Mouse (Mus musculus) liver, embryonic 12.5 days (tissue): ENCODE data around the gene Capn1. TPM values are rescaled to one million over a fixed set of nuclear protein-coding genes. Genes with fewer than 3 reads are reported as not detected.
A peak's percentile ranks its signal among the peaks of the same experiment; 100 is the strongest.

Experiments
- ATAC-seq: fragments of 200-750 bp; cut with Nextera tagmentation; 2 replicates; pipeline ENCODE4 v1.8.0; 2017; ENCODE audit warnings: moderate number of reproducible peaks, mild to moderate bottlenecking, moderate library complexity
- H3K27ac ChIP-seq: fragments of 300-500 bp; sonication (generic); 2 replicates; pipeline ENCODE4 v1.5.1; 2016; ENCODE audit warnings: mild to moderate bottlenecking
- H3K27me3 ChIP-seq: fragments of 300-500 bp; sonication (generic); replicated peaks from 2 replicates; pipeline ENCODE4 v1.6.1; 2016; ENCODE audit warnings: mild to moderate bottlenecking, moderate library complexity
- H3K36me3 ChIP-seq: fragments of 300-500 bp; sonication (generic); 2 replicates; pipeline ENCODE4 v1.6.1; 2016; ENCODE audit warnings: mild to moderate bottlenecking, moderate library complexity
- H3K4me1 ChIP-seq: fragments of 300-500 bp; sonication (generic); 2 replicates; pipeline ENCODE4 v1.6.1; 2016
- H3K4me2 ChIP-seq: fragments of 300-500 bp; sonication (generic); 2 replicates; pipeline ENCODE4 v1.6.1; 2016; ENCODE audit warnings: mild to moderate bottlenecking, moderate library complexity
- H3K4me3 ChIP-seq: fragments of 300-500 bp; sonication (generic); 2 replicates; pipeline ENCODE4 v1.5.1; 2016; ENCODE audit warnings: mild to moderate bottlenecking, moderate library complexity
- H3K9ac ChIP-seq: fragments of 300-500 bp; sonication (generic); 2 replicates; pipeline ENCODE4 v1.6.1; 2016; ENCODE audit warnings: mild to moderate bottlenecking, moderate library complexity
- H3K9me3 ChIP-seq: fragments of 300-500 bp; sonication (generic); replicated peaks from 2 replicates; pipeline ENCODE4 v1.6.1; 2016; ENCODE audit warnings: mild to moderate bottlenecking, moderate library complexity
- WGBS: fragments of 180-500 bp; shearing (Covaris S2); methylation state at CpG from one replicate; pipeline ENCODE4 v1.1.7; 2016; ENCODE audit not compliant: insufficient replicate concordance; 5-methylcytosine and 5-hydroxymethylcytosine counted together
- polyA plus RNA-seq: library from polyadenylated mRNA; unstranded; fragments of >200 nt; fragmentation: Nextera tagmentation; extraction: Ambion mirVana; gene quantifications from 2 replicates; pipeline ENCODE4 v1.2.1, GENCODE M21; 2016

The Capn1 gene
- polyA plus RNA-seq, 1 experiment from 2014 or later = 37.7 TPM

- Histone ChIP-seq H3K27me3 (no peaks in the 10 kb centered on the region), H3K4me2 (no peak overlapping the region), H3K4me1 (peaks cover 15% of the 10 kb centered on the region), H3K9me3 (no peaks in the 10 kb centered on the region), H3K4me3 (no peak overlapping the region), H3K27ac (no peak overlapping the region), H3K9ac (no peak overlapping the region), H3K36me3 (peaks cover 88% of the 10 kb centered on the region)
- ATAC-seq = no peak
- WGBS = 85% methylated on average over 13 of the region's 13 CpGs
Measured at GRCm38 (mm10) chr19:6007013-6007412, 8.7 kb downstream of the Capn1 start.

- ATAC-seq = no peak
- H3K36me3 ChIP-seq = peaks cover 85% of the 10 kb centered on the region
- 80% methylated on average over 11 of the region's 11 CpGs for WGBS
Measured at GRCm38 (mm10) chr19:6005541-6005940, 10.2 kb downstream of the Capn1 start.

DNA sequence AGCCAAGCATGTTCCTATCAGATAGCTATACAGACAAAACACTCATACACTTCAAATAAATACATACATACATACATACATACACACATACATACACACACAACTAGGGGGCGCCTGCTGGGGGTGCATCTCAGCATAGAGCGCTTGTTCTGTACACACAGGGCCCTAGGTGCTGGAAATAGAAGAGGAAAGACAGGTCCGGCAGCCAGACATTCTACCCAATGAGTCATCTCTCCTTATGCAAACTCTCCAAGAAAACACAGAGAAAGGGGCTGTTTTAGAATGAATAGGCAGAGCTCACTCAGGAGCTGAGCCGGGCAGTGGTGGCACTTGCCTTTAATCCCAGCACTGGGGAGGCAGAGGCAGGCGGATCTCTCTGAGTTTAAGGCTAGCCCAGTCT is 15.7 kb downstream of the Capn1 start:
- peaks cover 85% of the 10 kb centered on the region for H3K36me3 ChIP-seq
- no peak for ATAC-seq
- no peaks in the 10 kb centered on the region for H3K27me3 ChIP-seq
- H3K9me3 ChIP-seq = no peaks in the 10 kb centered on the region
- H3K4me1 ChIP-seq = no peaks in the 10 kb centered on the region; the same call in 1 of the 2 replicates
- 81% methylated on average over 5 of the region's 5 CpGs for WGBS
- H3K4me2 ChIP-seq = no peak overlapping the region
- H3K27ac ChIP-seq = no peak overlapping the region
- no peak overlapping the region for H3K4me3 ChIP-seq
- no peak overlapping the region for H3K9ac ChIP-seq

More at GRCm38 (mm10) chr19:6005541-6005940, 10.2 kb downstream of the Capn1 start:
- no peaks in the 10 kb centered on the region for H3K27me3 ChIP-seq
- H3K4me2 ChIP-seq = no peak overlapping the region
- H3K27ac ChIP-seq = no peak overlapping the region
- H3K4me1 ChIP-seq = peaks cover under 1% of the 10 kb centered on the region; the same call in 1 of the 2 replicates
- H3K9ac ChIP-seq = no peak overlapping the region
- no peaks in the 10 kb centered on the region for H3K9me3 ChIP-seq
- no peak overlapping the region for H3K4me3 ChIP-seq

DNA sequence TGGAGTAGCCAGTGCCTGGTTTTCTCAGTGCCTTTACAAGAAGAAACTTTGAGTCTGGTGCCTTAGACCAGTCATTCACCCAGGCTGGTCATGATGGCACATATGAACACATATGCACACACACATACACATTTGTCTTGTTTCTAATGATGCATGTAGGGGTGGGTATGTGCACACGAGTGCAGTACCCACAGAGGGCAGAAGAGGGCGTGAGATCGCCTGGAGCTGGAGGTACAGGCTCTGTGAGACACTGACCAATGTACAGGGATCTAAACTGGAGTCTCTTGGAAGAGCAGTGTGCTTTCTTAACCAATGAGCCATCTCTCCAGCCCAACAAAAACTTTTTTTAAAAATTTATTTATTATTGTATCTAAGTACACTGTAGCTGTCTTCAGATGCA is 17.5 kb downstream of the Capn1 start:
- Histone ChIP-seq H3K9ac (no peak overlapping the region), H3K4me1 (no peaks in the 10 kb centered on the region), H3K9me3 (no peaks in the 10 kb centered on the region), H3K4me2 (no peak overlapping the region), H3K27me3 (no peaks in the 10 kb centered on the region), H3K27ac (no peak overlapping the region), H3K4me3 (no peak overlapping the region), H3K36me3 (peaks cover 90% of the 10 kb centered on the region)
- ATAC-seq = no peak
- WGBS = 80% methylated on average over 3 of the region's 3 CpGs

DNA sequence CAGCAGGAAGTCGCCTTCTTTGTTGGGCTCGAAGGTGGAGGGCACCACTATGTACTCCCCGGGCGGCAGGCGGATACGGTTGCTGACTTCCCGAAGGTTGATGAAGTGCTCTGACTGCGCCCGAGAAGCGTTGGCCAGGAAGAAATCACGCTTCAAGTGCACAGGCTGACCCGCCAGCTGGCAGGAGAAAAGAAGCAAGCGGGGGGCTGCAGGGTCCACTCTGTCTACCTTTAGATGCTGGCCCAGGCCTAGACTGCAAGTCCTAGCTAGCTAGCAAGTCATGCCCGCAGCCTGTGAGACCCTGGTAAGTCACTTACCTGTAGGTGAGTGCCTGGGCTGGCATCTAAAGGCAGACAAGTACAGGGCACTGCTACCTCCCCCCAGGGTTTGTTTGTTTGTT is 21.0 kb downstream of the Capn1 start:
- H3K4me2 ChIP-seq = no peak overlapping the region
- no peaks in the 10 kb centered on the region for H3K9me3 ChIP-seq
- peaks cover 94% of the 10 kb centered on the region for H3K36me3 ChIP-seq
- H3K4me3 ChIP-seq = no peak overlapping the region
- peaks cover 6% of the 10 kb centered on the region for H3K4me1 ChIP-seq
- H3K27ac ChIP-seq = no peak overlapping the region
- H3K9ac ChIP-seq = no peak overlapping the region
- 86% methylated on average over 14 of the region's 14 CpGs for WGBS
- ATAC-seq = no peak
- no peaks in the 10 kb centered on the region for H3K27me3 ChIP-seq

GRCm38 (mm10) chr19:5992012-5992411 is 23.7 kb downstream of the Capn1 start:
- Histone ChIP-seq H3K9ac (no peak overlapping the region), H3K4me2 (no peak overlapping the region), H3K9me3 (no peaks in the 10 kb centered on the region), H3K4me1 (peaks cover 25% of the 10 kb centered on the region), H3K36me3 (peaks cover 84% of the 10 kb centered on the region), H3K4me3 (no peak overlapping the region), H3K27me3 (no peaks in the 10 kb centered on the region), H3K27ac (peak overlapping the region; percentile 42; the same call in 1 of the 2 replicates)
- WGBS = 67% methylated on average over 7 of the region's 7 CpGs
- ATAC-seq = no peak

GRCm38 (mm10) chr19:5991467-5991866 is 24.2 kb downstream of the Capn1 start:
- Histone ChIP-seq H3K36me3 (peaks cover 78% of the 10 kb centered on the region), H3K27me3 (no peaks in the 10 kb centered on the region), H3K4me1 (peaks cover 25% of the 10 kb centered on the region), H3K9ac (no peak overlapping the region), H3K4me3 (no peak overlapping the region), H3K9me3 (no peaks in the 10 kb centered on the region), H3K4me2 (no peak overlapping the region), H3K27ac (no peak overlapping the region)
- ATAC-seq = no peak
- 71% methylated on average over 7 of the region's 7 CpGs for WGBS

- no peak overlapping the region for H3K27ac ChIP-seq
- ATAC-seq = no peak
- H3K9ac ChIP-seq = no peak overlapping the region
- no peak overlapping the region for H3K4me2 ChIP-seq
- H3K4me1 ChIP-seq = peaks cover 25% of the 10 kb centered on the region
- no peaks in the 10 kb centered on the region for H3K9me3 ChIP-seq
- H3K4me3 ChIP-seq = no peak overlapping the region
- H3K36me3 ChIP-seq = peaks cover 74% of the 10 kb centered on the region
- 64% methylated on average over 1 of the region's 1 CpGs for WGBS
- no peaks in the 10 kb centered on the region for H3K27me3 ChIP-seq
Measured at GRCm38 (mm10) chr19:5990921-5991320, 24.8 kb downstream of the Capn1 start.

DNA sequence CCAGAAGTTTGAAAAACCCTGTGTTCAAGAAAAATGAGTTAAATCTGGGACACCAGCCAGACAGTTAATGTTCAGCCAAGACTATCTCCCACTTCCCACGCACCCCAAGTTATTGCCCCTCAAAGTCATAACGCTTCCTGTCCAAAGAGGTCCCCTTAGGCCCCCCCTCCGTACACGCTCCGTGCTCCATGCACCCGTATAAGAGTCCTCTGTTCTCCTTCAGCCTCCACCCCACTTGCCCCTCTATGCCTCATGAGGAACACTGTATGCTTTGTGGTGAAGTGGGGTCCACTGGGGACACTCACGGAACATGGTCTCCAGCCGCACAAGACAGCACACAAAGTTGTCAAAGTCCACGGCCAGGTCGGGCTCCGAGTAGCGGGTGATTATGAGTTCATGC is 25.7 kb downstream of the Capn1 start:
- H3K4me1 ChIP-seq = peaks cover 25% of the 10 kb centered on the region
- H3K9ac ChIP-seq = no peak overlapping the region
- H3K9me3 ChIP-seq = no peaks in the 10 kb centered on the region
- H3K27me3 ChIP-seq = no peaks in the 10 kb centered on the region
- H3K36me3 ChIP-seq = peaks cover 68% of the 10 kb centered on the region
- H3K4me3 ChIP-seq = no peak overlapping the region
- peak overlapping the region; percentile 54; the same call in 1 of the 2 replicates for H3K27ac ChIP-seq
- H3K4me2 ChIP-seq = no peak overlapping the region
- 89% methylated on average over 12 of the region's 12 CpGs for WGBS
- no peak for ATAC-seq

DNA sequence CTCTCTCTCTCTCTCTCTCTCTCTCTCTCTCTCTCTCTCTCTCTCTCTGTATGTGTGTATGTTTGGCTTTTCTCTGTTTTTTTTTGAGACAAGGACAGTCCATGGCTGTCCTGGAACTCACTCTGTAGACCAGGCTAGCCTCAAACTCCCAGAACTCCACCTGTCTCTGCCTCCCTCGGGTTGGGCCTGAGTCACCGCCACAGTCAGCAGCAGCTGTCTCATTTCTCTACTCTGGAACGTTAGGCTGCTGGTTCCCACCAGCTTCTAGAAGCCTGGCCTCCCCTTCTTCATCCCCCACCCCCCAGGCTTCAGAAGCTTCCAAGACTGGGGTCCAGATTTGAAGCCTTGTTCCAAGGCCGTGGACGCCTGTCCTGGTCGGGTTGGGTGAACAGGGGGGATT is 26.1 kb downstream of the Capn1 start:
- Histone ChIP-seq H3K27me3 (no peaks in the 10 kb centered on the region), H3K27ac (peak overlapping the region; percentile 54), H3K9ac (0 out of 2 replicates have a peak overlapping the region, but pooled peaks have one; percentile 35), H3K36me3 (peaks cover 64% of the 10 kb centered on the region), H3K4me3 (no peak overlapping the region), H3K4me1 (peaks cover 25% of the 10 kb centered on the region), H3K4me2 (peak overlapping the region; percentile 46; the same call in 1 of the 2 replicates), H3K9me3 (no peaks in the 10 kb centered on the region)
- WGBS = 50% methylated on average over 6 of the region's 6 CpGs
- ATAC-seq = no peak

DNA sequence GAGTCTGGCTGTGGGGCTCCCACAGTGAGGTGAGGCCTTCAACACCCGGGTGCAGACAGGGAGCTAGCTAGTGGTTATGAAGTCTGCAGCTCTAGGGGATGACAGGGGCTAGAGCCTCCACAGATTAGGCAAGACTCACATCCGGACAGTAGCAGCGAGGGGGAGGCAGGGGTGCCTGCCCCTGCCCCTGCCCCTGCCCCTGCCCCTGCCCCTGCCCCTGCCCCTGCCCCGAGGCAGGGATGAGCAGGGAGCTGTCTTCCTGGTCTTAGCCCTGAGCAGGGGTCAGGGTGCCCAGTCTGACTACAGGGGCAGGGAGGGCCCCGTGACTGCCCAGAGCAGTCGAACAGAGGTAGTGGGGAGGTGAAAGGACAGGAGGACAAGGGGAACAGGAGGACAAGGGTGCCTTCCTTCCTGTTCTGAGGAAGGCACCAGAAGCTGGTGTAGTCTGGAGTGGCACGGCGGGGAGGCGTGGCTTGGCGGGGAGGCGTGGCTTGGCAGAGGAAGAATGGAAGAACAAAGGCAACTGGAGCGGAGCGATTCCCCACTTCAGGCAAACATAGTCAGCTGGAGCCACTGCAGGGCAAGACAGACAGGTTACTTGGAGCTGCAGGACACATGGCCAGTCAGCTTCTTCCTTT is 26.8 kb downstream of the Capn1 start:
- Histone ChIP-seq H3K36me3 (peaks cover 57% of the 10 kb centered on the region), H3K9ac (peak overlapping the region; percentile 35), H3K4me2 (peak overlapping the region; percentile 46), H3K9me3 (no peaks in the 10 kb centered on the region), H3K4me3 (0 out of 2 replicates have a peak overlapping the region, but pooled peaks have one; percentile 2), H3K27ac (peak overlapping the region; percentile 76), H3K4me1 (peaks cover 25% of the 10 kb centered on the region), H3K27me3 (no peaks in the 10 kb centered on the region)
- WGBS = 14% methylated on average over 13 of the region's 13 CpGs
- peak; percentile 56 for ATAC-seq

GRCm38 (mm10) chr19:5988027-5988814 is 27.5 kb downstream of the Capn1 start:
- no peak overlapping the region for H3K4me3 ChIP-seq
- peak; percentile 14; the same call in 1 of the 2 replicates for ATAC-seq
- H3K9me3 ChIP-seq = no peaks in the 10 kb centered on the region
- peak overlapping the region; percentile 46; the same call in 1 of the 2 replicates for H3K4me2 ChIP-seq
- peaks cover 50% of the 10 kb centered on the region for H3K36me3 ChIP-seq
- peaks cover 25% of the 10 kb centered on the region for H3K4me1 ChIP-seq
- WGBS = 33% methylated on average over 5 of the region's 5 CpGs
- H3K27ac ChIP-seq = peak overlapping the region; percentile 76
- H3K27me3 ChIP-seq = no peaks in the 10 kb centered on the region
- H3K9ac ChIP-seq = peak overlapping the region; percentile 35; the same call in 1 of the 2 replicates
